Mouse (Mus musculus) hindbrain, embryonic 10.5 days (tissue): Measurements from ENCODE around the gene Itgax. TPM values are rescaled to one million over a fixed set of nuclear protein-coding genes. Genes with fewer than 3 reads are reported as not detected.
"Not testable (repeated sequence)": the region's sequence is repeated elsewhere in the genome, so short reads cannot be mapped to it uniquely, and the experiment has no call there.

ENCODE experiments used
- DNase-seq: peaks from one replicate; pipeline ENCODE4 v3.0.0-alpha.2; 2017; ENCODE audit warnings: low spot score
- H3K27ac ChIP-seq: fragments of 300-500 bp; sonication (generic); 2 replicates; pipeline ENCODE4 v1.5.1; 2016; ENCODE audit warnings: mild to moderate bottlenecking, moderate library complexity
- H3K27me3 ChIP-seq: fragments of 300-500 bp; sonication (generic); 2 replicates; pipeline ENCODE4 v1.6.1; 2016; ENCODE audit warnings: mild to moderate bottlenecking; ENCODE audit not compliant: poor library complexity, insufficient read depth, severe bottlenecking
- H3K36me3 ChIP-seq: fragments of 300-500 bp; sonication (generic); 2 replicates; pipeline ENCODE4 v1.6.1; 2016; ENCODE audit warnings: mild to moderate bottlenecking, moderate library complexity
- H3K4me1 ChIP-seq: fragments of 300-500 bp; sonication (generic); replicated peaks from 2 replicates; pipeline ENCODE4 v1.6.1; 2016; ENCODE audit warnings: mild to moderate bottlenecking
- H3K4me3 ChIP-seq: fragments of 300-500 bp; sonication (generic); 2 replicates; pipeline ENCODE4 v1.5.1; 2016; ENCODE audit warnings: mild to moderate bottlenecking, moderate library complexity
- H3K9me3 ChIP-seq: fragments of 300-500 bp; sonication (generic); 2 replicates; pipeline ENCODE4 v1.6.1; 2016; ENCODE audit warnings: mild to moderate bottlenecking, moderate library complexity
- WGBS: fragments of 180-500 bp; shearing (Covaris S2); methylation state at CpG from one replicate; pipeline ENCODE4 v1.1.7; 2016; 5-methylcytosine and 5-hydroxymethylcytosine counted together
- polyA plus RNA-seq: library from polyadenylated mRNA; unstranded; fragments of >200 nt; fragmentation: Nextera tagmentation; extraction: Ambion mirVana; gene quantifications from 2 replicates; pipeline ENCODE4 v1.2.1, GENCODE M21; 2016

Gene Itgax
- polyA plus RNA-seq, 1 experiment from 2014 or later = not detected

DNA sequence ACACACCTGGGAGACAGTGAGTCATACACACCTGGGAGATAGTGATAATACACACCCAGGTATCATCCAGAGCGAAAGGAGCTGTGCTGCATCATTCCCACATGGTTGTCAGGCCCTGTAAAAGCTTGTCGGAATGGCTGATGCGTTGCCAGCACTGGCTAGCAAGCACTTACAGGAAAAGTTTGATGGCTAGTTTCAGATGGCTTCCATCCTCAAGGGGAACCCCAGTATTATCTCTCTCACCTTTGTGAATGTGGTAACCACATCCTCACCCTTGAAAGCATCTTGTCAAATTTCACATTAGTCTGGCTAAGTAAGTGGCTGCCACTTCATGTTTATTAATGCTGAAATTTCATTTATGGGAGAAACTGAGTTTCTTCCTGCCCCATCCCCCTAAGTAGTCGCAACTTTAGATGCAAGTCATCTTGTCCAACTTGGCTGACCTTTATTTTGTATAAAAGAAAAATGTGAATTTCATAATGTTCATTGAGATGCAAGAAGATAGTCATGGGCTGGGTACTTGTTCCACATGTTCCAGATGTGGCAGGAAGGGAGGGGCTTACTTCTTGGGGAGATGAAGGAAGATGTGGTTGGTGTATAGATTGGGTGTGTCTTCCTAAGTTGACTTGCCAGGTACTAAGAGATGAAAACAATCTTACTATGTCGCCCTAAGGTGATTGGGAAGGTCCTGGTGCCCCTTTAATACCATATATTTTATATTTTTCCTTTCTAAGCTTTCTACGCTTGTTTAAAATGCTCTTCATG, 9.4 kb upstream of the Itgax start:
- no peaks in the 10 kb centered on the region for H3K27me3 ChIP-seq
- no peaks in the 10 kb centered on the region for H3K36me3 ChIP-seq
- H3K4me3 ChIP-seq = no peak overlapping the region
- DNase-seq = no peak
- H3K4me1 ChIP-seq = 0 out of 2 replicates have a peak, but pooled peaks cover 3% of the 10 kb centered on the region
- WGBS = 89% methylated on average over 6 of the region's 6 CpGs
- no peaks in the 10 kb centered on the region for H3K9me3 ChIP-seq
- no peak overlapping the region for H3K27ac ChIP-seq

DNA sequence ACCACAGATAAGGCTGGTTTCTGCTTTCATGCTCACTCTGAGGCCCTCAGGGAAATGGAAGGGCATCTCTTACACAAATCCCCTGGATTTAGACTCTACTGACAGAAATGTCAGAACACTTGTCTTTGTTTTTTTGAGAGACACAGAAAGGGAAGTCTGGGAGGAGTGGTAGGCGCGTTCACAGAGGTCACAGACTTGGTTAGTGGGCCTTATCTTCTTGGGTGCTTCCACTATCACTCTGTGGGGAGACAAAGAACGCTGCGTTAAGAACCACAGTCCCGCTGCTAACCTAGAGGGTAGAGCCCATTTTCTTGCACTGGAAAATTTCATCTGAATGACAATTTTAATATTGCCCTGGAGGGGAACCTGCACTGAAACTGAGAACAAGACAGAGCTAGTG, 2.8 kb downstream of the Itgax start:
- Histone ChIP-seq H3K4me1 (no peaks in the 10 kb centered on the region), H3K27ac (no peak overlapping the region)
- DNase-seq = no peak

DNA sequence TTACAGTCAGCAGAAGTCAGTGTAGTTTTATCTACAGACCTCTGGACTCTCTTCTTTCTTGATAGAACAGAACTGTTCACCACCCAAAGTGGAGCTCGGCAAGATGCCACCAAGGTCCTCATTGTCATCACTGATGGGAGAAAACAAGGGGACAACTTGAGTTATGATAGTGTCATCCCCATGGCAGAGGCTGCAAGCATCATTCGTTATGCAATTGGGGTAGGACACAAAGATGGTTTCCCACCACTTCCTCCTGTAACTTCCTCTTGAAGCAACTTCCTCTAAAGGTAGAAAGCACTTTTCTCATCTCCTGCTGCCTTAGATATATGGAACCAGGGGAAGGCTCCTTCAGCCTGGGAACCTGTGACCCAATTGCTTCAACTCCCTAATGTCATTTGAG, 4.2 kb downstream of the Itgax start:
- no peaks in the 10 kb centered on the region for H3K36me3 ChIP-seq
- no peaks in the 10 kb centered on the region for H3K4me1 ChIP-seq
- H3K4me3 ChIP-seq = no peak overlapping the region
- no peaks in the 10 kb centered on the region for H3K27me3 ChIP-seq
- WGBS = 87% methylated on average over 2 of the region's 2 CpGs
- no peak overlapping the region for H3K27ac ChIP-seq
- H3K9me3 ChIP-seq = no peaks in the 10 kb centered on the region
- no peak for DNase-seq

More for the DNA sequence above, 2.8 kb downstream of the Itgax start:
- Histone ChIP-seq H3K36me3 (no peaks in the 10 kb centered on the region), H3K4me3 (no peak overlapping the region), H3K9me3 (no peaks in the 10 kb centered on the region), H3K27me3 (no peaks in the 10 kb centered on the region)
- 94% methylated on average over 5 of the region's 5 CpGs for WGBS

DNA sequence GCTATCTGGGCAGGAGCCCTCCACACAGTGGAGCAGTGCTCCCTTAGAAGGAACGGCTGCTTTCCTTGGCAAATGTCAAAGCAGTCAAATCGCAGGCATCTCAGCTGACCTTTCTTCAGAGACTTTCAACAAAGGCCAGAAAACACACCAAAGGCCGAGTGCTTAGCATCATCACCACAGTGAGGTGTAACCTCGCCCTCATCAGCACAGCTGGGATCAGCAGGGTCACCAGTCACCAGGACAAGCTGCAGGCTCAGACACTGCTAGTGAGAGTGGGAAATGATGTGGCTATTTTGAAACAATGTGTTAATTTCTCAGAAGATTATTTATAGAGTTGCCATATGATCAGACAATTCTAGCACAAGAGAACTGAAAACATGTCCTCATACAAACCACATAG, 7.6 kb downstream of the Itgax start:
- H3K36me3 ChIP-seq = no peaks in the 10 kb centered on the region
- no peaks in the 10 kb centered on the region for H3K27me3 ChIP-seq
- H3K4me3 ChIP-seq = no peak overlapping the region
- 60% methylated on average over 4 of the region's 4 CpGs for WGBS
- no peaks in the 10 kb centered on the region for H3K9me3 ChIP-seq
- DNase-seq = no peak
- no peaks in the 10 kb centered on the region for H3K4me1 ChIP-seq
- no peak overlapping the region for H3K27ac ChIP-seq

DNA sequence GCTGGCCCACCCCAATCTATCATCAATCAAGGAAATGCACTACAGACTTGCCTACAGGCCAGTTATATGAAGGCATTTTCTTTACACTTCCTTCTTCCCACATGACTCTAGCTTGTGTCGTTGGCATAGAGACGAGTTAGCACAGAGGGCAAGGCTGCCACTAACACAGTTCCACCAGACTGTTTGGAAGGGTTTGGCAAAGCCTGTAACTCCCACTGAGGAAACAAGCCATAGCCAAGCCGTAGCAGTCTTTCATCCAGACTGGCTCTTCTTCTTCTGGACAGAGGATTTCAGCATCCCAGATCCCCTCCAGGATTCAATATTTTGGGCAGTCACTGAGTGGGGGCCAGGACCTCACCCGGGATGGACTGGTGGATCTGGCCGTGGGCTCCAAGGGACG, 10.3 kb downstream of the Itgax start:
- Histone ChIP-seq H3K36me3 (no peaks in the 10 kb centered on the region), H3K4me1 (no peaks in the 10 kb centered on the region), H3K9me3 (no peaks in the 10 kb centered on the region), H3K27me3 (no peaks in the 10 kb centered on the region), H3K4me3 (no peak overlapping the region), H3K27ac (no peak overlapping the region)
- no peak for DNase-seq
- 94% methylated on average over 6 of the region's 6 CpGs for whole genome bisulfite sequencing

DNA sequence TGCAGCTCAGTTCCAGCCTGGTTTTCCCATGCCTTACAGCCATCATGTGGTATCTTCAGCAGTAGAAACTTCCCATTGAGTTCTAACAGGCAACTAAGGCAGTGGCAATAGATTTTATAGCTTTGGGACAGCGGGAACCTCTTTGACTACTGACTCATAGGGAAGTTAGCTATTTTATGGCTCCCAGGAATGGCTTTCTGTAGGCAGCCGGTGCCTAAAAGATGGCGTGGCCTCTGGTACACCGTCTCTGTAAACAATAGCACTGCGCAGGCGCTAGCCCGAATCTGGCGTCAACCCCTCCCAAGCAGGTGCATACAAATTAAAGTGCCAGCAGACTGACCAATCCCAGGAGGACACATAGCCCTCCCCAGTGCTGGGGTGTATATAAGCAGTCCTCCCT, 21.6 kb downstream of the Itgax start:
- DNase-seq = no peak
- H3K4me3 ChIP-seq = no peak overlapping the region
- H3K36me3 ChIP-seq = no peaks in the 10 kb centered on the region
- WGBS = 92% methylated on average over 8 of the region's 8 CpGs
- no peaks in the 10 kb centered on the region for H3K27me3 ChIP-seq
- H3K9me3 ChIP-seq = no peaks in the 10 kb centered on the region
- H3K4me1 ChIP-seq = no peaks in the 10 kb centered on the region
- no peak overlapping the region for H3K27ac ChIP-seq

DNA sequence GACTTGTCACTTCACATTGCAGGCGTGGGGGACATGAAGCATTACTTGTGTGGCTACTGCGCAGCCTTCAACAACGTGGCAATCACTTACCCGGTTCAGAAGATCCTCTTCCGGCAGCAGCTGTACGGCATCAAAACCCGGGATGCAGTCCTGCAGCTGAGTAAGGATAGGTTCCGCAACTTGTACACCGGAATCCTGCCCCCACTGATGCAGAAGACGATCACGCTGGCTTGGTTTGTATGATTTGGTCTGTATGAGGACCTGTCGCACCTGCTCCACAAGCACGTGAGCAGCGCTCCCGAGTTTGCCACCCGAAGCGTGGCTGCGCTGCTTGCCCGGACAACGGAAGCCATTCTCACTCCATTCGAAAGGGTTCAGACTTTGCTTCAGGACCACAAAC, 24.7 kb downstream of the Itgax start, which contains the start of gene Itgad:
TSS of gene Itgad (plus strand) at position 301 of the 400 bp plus-strand sequence.
- no peaks in the 10 kb centered on the region for H3K36me3 ChIP-seq
- no peaks in the 10 kb centered on the region for H3K9me3 ChIP-seq
- WGBS = 93% methylated on average over 21 of the region's 21 CpGs
- no peaks in the 10 kb centered on the region for H3K27me3 ChIP-seq
- H3K27ac ChIP-seq = no peak within 1 kb of the TSS
- H3K4me1 ChIP-seq = no peaks in the 10 kb centered on the region
- no peak for DNase-seq
- no peak within 1 kb of the TSS for H3K4me3 ChIP-seq

DNA sequence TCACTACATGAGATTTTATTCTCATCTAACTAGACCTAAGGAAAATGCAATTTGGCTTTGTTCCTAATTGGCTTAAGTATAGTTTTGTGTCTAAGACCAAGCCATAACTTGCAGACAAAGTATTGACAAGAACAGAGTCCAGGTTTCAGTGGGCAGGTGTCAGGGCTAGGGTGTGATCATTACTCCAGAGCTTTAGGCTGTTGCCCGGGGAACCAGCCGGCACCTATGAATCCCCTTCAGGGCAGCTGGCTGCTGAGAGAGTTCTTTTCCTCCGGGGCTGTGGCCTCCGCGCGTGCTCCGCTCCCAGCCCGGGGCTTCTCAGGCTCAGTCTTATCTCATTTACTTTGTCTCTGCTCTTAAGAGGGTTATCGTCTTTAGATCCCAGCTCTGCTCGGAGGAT, 25.6 kb downstream of the Itgax start:
- no peaks in the 10 kb centered on the region for H3K36me3 ChIP-seq

DNA sequence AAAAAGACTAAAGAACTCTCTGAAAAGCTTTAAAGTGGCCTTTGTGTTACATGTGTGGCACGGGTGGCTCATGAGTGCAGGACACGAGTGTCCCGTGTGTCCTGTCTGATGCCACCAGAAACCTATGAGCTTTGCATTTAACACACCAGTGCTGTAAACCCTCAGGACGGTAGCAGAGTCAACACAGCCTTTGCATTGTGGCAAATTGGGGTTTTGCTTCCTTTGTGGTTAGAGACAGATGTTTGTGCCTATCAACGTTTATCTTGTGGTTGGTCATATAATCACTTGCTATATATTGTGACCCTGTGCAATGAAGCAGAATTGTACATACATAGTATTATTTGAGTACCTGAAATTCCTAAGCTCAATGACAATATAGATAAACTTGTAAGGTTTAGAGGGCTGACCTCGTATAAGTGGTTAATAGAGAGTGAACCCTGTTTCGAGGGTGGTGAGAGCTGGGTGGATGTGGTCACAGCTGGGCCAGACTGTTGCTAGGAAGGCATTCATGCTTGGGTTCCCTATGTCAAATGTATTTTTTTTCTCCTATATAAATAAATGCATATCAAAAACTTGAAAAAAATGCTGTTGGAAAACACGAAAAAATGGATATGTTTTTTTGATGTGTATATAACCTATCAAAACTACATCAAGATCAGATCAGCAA, 29.5 kb downstream of the Itgax start:
- H3K4me3 ChIP-seq, H3K27ac ChIP-seq, H3K27me3 ChIP-seq, H3K4me1 ChIP-seq, H3K9me3 ChIP-seq, DNase-seq, H3K36me3 ChIP-seq: not testable (repeated sequence)
- 87% methylated on average over 8 of the region's 8 CpGs for WGBS

More for the DNA sequence above, 25.6 kb downstream of the Itgax start:
- H3K4me1 ChIP-seq = no peaks in the 10 kb centered on the region
- H3K27me3 ChIP-seq = no peaks in the 10 kb centered on the region
- no peak overlapping the region for H3K4me3 ChIP-seq
- H3K9me3 ChIP-seq = no peaks in the 10 kb centered on the region
- 77% methylated on average over 10 of the region's 10 CpGs for WGBS
- no peak for DNase-seq
- H3K27ac ChIP-seq = no peak overlapping the region

DNA sequence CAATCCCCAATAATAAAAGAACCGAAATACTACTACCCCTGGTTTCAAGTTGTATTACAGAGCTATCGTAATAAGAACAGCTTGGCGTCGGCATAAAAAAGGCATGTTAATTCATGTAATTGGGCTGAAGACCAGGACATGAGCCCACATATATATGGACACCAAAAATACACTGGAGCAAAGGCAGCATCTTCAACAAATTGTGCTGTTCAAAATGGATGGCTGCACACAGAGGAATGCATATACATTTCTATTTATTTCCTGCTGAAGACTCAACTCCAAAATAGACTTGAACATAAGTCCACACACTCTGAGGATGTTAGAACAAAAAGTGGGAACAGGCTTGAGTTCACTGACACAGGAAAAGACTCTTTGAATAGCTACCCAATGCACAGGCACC, 34.7 kb downstream of the Itgax start:
- Histone ChIP-seq H3K9me3 (no peaks in the 10 kb centered on the region), H3K27ac (no peak overlapping the region), H3K36me3 (no peaks in the 10 kb centered on the region), H3K4me3 (no peak overlapping the region), H3K27me3 (no peaks in the 10 kb centered on the region), H3K4me1 (no peaks in the 10 kb centered on the region)
- 94% methylated on average over 4 of the region's 4 CpGs for WGBS
- DNase-seq = no peak

DNA sequence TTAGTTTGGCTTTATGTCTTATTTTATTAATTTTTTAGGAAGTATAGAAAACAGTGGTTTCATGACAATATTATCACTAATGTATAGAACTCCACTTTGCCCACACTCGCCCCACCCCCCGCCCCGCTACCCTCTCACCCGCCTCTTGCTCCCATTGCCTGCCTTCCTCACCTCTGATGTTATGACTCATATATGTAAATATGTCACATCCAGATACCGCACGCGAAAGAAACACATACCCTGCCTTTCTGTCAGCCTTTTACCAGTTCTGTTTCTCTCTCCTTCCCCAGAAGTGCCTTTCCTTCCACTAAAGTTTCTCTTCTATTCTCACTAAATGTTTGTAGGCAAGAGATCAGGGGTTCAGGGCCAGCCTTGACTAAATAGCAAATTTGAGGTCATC, 37.0 kb downstream of the Itgax start:
- Histone ChIP-seq H3K4me3 (no peak overlapping the region), H3K36me3 (no peaks in the 10 kb centered on the region), H3K27me3 (no peaks in the 10 kb centered on the region), H3K27ac (no peak overlapping the region), H3K4me1 (no peaks in the 10 kb centered on the region), H3K9me3 (no peaks in the 10 kb centered on the region)
- WGBS = 92% methylated on average over 7 of the region's 7 CpGs
- DNase-seq = no peak

DNA sequence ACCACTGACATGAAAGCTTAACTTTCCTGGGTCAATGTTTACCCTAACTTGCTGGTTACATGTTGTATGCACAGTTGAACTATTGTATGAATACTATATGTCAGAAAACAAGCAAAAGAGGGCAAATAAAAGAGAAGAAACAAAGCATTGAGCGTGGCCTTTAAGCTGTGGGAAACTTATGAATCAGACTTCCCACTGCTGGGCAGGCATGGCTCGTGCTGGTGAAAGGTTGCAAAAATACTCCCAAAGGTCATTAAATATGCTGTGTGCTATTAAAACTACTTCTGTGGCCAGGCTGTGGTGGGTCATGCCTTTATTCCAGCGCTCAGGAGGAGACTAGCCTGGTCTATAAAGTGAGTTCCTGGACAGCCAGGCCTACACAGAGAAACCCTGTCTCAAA, 40.6 kb downstream of the Itgax start:
- H3K9me3 ChIP-seq = no peaks in the 10 kb centered on the region

DNA sequence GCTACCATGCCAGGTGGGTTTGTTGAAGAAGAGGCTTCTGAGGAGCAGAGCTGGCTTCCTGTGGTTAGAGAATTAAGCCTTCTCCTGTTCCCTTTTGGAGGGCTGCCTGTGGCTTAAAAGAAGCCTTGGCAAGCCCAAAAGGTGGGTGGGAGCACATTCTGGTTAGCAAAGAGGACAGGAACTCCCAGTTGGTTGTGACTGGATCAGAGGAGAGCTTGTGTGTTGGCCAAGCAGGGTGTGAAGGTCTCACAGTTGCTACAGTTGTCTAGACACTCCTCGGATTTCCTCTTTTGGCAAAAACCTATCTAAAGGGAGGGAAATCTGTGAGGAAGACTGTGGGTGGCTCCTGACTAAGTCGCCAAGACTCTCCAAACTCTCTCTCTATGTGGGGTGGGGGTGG, 49.0 kb downstream of the Itgax start:
- no peaks in the 10 kb centered on the region for H3K27me3 ChIP-seq
- no peak overlapping the region for H3K4me3 ChIP-seq
- no peaks in the 10 kb centered on the region for H3K4me1 ChIP-seq
- 73% methylated on average over 2 of the region's 2 CpGs for WGBS
- H3K27ac ChIP-seq = no peak overlapping the region
- no peaks in the 10 kb centered on the region for H3K9me3 ChIP-seq
- DNase-seq = no peak
- H3K36me3 ChIP-seq = no peaks in the 10 kb centered on the region

More for the DNA sequence above, 40.6 kb downstream of the Itgax start:
- no peak for DNase-seq
- WGBS = 78% methylated on average over 3 of the region's 3 CpGs
- no peaks in the 10 kb centered on the region for H3K4me1 ChIP-seq
- H3K4me3 ChIP-seq = no peak overlapping the region
- no peaks in the 10 kb centered on the region for H3K36me3 ChIP-seq
- H3K27ac ChIP-seq = no peak overlapping the region
- no peaks in the 10 kb centered on the region for H3K27me3 ChIP-seq
